Mouse (Mus musculus) brain, embryonic 14.5 days (tissue): ENCODE results near the gene Pip5kl1.

Source experiments
- CTCF ChIP-seq: fragments of 200-500 bp; IDR thresholded peaks from 2 replicates; pipeline ENCODE4 v1.5.1; 2012; ENCODE audit warnings: inconsistent platforms, mild to moderate bottlenecking, moderate library complexity, borderline replicate concordance; ENCODE audit not compliant: insufficient read depth, insufficient read length; ENCODE audit errors: extremely low read depth
- POLR2A ChIP-seq: fragments of 200-500 bp; IDR thresholded peaks from 2 replicates; pipeline ENCODE4 v1.6.1; 2012; ENCODE audit warnings: mild to moderate bottlenecking, inconsistent platforms, borderline replicate concordance; ENCODE audit not compliant: poor library complexity, insufficient read depth, insufficient read length, severe bottlenecking; ENCODE audit errors: extremely low read depth

DNA sequence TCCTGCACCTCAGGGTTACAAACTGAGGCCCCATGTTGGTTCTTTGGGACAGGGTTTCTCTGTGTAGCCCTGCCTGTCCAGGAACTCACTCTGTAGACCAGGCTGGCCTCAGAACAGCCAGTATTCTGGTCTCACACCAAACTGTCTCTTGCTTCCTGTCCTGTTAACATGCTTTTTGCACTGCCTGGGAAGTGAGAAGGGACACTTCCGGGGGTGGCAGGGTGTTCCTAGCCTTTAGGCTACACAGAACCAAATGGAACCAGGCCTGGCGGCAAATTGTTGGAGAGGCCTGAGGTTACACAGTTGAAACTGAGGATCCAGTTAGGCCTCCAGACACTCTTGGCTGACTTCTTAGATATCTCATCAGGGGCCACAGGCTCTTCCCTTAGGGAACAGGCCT, 41.4 kb upstream of the Pip5kl1 start:
- TF ChIP-seq CTCF (no peak), POLR2A (no peak)
